Mouse (Mus musculus) ES-Bruce4 (cell line): ENCODE data around the gene Fndc7.

ENCODE experiments used
- CTCF ChIP-seq: IDR thresholded peaks from one replicate; pipeline ENCODE4 v1.8.1; 2011; ENCODE audit warnings: low read depth, low read length
- EP300 ChIP-seq: IDR thresholded peaks from 2 replicates; pipeline ENCODE4 v1.6.1; 2011; ENCODE audit warnings: low read depth, low read length; ENCODE audit not compliant: insufficient read depth

GRCm38 (mm10) chr3:108892080-108892479 lies 2.3 kb upstream of the Fndc7 start:
- TF ChIP-seq CTCF (no peak), EP300 (no peak)
